Mouse (Mus musculus) CH12.LX (cell line): ENCODE data around the gene Cib1.

ENCODE experiments used
- CTCF ChIP-seq, 2 experiments: IDR thresholded peaks in 1 of 2; conservative IDR thresholded peaks in 1 of 2; 2 replicates each; pipeline ENCODE4 v1.5.1; 2011 to 2012; ENCODE audit warnings: low read depth in 2 of 2, low read length in 2 of 2, improper control_type of control experiment in 1 of 2, inconsistent platforms in 1 of 2, mild to moderate bottlenecking in 1 of 2, moderate library complexity in 1 of 2
- EP300 ChIP-seq: IDR thresholded peaks from 2 replicates; pipeline ENCODE4 v1.6.1; 2011; ENCODE audit warnings: low read length, improper control_type of control experiment
- GABPA ChIP-seq: IDR thresholded peaks from 2 replicates; pipeline ENCODE4 v1.6.1; 2012; ENCODE audit warnings: low read depth, low read length, improper control_type of control experiment, inconsistent platforms; ENCODE audit not compliant: insufficient replicate concordance
- POLR2A ChIP-seq: IDR thresholded peaks from 2 replicates; pipeline ENCODE4 v1.6.1; 2011; ENCODE audit warnings: low read depth, mild to moderate bottlenecking, improper control_type of control experiment, low read length
- RAD21 ChIP-seq: IDR thresholded peaks from 2 replicates; pipeline ENCODE4 v1.6.1; 2011; ENCODE audit warnings: low read depth, mild to moderate bottlenecking, low read length, improper control_type of control experiment, moderate library complexity
- UBTF ChIP-seq: IDR thresholded peaks from 2 replicates; pipeline ENCODE4 v1.6.1; 2012; ENCODE audit warnings: low read depth, mild to moderate bottlenecking, inconsistent platforms, low read length, improper control_type of control experiment, moderate library complexity
- ZNF384 ChIP-seq: IDR thresholded peaks from 2 replicates; pipeline ENCODE4 v1.6.1; 2012; ENCODE audit warnings: low read depth, low read length, improper control_type of control experiment, inconsistent platforms

- TF ChIP-seq POLR2A = no peak
- TF ChIP-seq CTCF (conservative IDR thresholded peaks at IDR 0.05 in 1 of 2, IDR thresholded peaks at IDR 0.05 in 1 of 2; ENCODE audit: low read depth in 2 of 2, low read length in 2 of 2) = no peak
- no peak for TF ChIP-seq ZNF384
- no peak for TF ChIP-seq UBTF
- TF ChIP-seq GABPA = no peak
- no peak for TF ChIP-seq RAD21
- TF ChIP-seq EP300 = no peak
These were observed 45.9 kb downstream of the Cib1 start, which contains the start of gene Sema4b for GRCm38 (mm10) chr7:80186531-80187296.
